Mouse (Mus musculus) myocyte (in vitro differentiated cells): ENCODE data around the gene Cdh15.

Source experiments
- CEBPB ChIP-seq: IDR thresholded peaks from 2 replicates; pipeline ENCODE4 v1.6.1; 2011; ENCODE audit warnings: mild to moderate bottlenecking, moderate library complexity; ENCODE audit not compliant: poor library complexity, insufficient read depth, severe bottlenecking
- E2F4 ChIP-seq: IDR thresholded peaks from one replicate; pipeline ENCODE4 v1.6.1; 2011; ENCODE audit warnings: mild to moderate bottlenecking, control low read depth, moderate library complexity; ENCODE audit not compliant: insufficient read depth
- MAX ChIP-seq: IDR thresholded peaks from one replicate; pipeline ENCODE4 v1.6.1; 2011; ENCODE audit warnings: low read depth, mild to moderate bottlenecking, control low read depth
- MYOD1 ChIP-seq, 3 experiments: IDR thresholded peaks; one replicate each; pipeline ENCODE4 v1.6.1; 2011; ENCODE audit warnings: control low read depth in 2 of 3, low read depth in 2 of 3, mild to moderate bottlenecking in 2 of 3, moderate library complexity in 1 of 3; ENCODE audit not compliant: insufficient read length in 2 of 3, control insufficient read depth in 1 of 3
- MYOG ChIP-seq, 3 experiments: IDR thresholded peaks; one replicate each; pipeline ENCODE4 v1.6.1; 2011; ENCODE audit warnings: control low read depth in 2 of 3, low read depth in 2 of 3, mild to moderate bottlenecking in 2 of 3; ENCODE audit not compliant: insufficient read length in 2 of 3, control insufficient read depth in 1 of 3, insufficient read depth in 1 of 3
- POLR2A ChIP-seq: IDR thresholded peaks from one replicate; pipeline ENCODE4 v1.6.1; 2011; ENCODE audit warnings: low read depth, mild to moderate bottlenecking, control low read depth, moderate library complexity; ENCODE audit not compliant: insufficient read length
- POLR2AphosphoS2 ChIP-seq: IDR thresholded peaks from one replicate; pipeline ENCODE4 v1.6.1; 2011; ENCODE audit warnings: low read depth, control low read depth; ENCODE audit not compliant: insufficient read length
- REST ChIP-seq: IDR thresholded peaks from one replicate; pipeline ENCODE4 v1.6.1; 2011; ENCODE audit warnings: mild to moderate bottlenecking, control low read depth, moderate library complexity; ENCODE audit not compliant: insufficient read depth, insufficient read length
- SRF ChIP-seq: IDR thresholded peaks from one replicate; pipeline ENCODE4 v1.6.1; 2011; ENCODE audit warnings: low read depth; ENCODE audit not compliant: control insufficient read depth, insufficient read length
- TCF12 ChIP-seq: IDR thresholded peaks from one replicate; pipeline ENCODE4 v1.6.1; 2011; ENCODE audit warnings: mild to moderate bottlenecking, control low read depth; ENCODE audit not compliant: poor library complexity, insufficient read depth, severe bottlenecking
- TCF3 ChIP-seq: IDR thresholded peaks from one replicate; pipeline ENCODE4 v1.6.1; 2011; ENCODE audit warnings: low read depth, control low read depth; ENCODE audit not compliant: insufficient read length
- USF1 ChIP-seq: IDR thresholded peaks from one replicate; pipeline ENCODE4 v1.6.1; 2011; ENCODE audit warnings: low read depth, mild to moderate bottlenecking, control low read depth, moderate library complexity

- no peak for TF ChIP-seq CEBPB
- TF ChIP-seq E2F4: no peak
- TF ChIP-seq POLR2A: peak; percentile 96
- TF ChIP-seq TCF3: peak; percentile 100
- TF ChIP-seq MYOD1 (IDR thresholded peaks at IDR 0.05; ENCODE audit: control insufficient read depth in 1 of 3, insufficient read length in 2 of 3, low read depth in 2 of 3): peak; percentile 99 to 100 (median 100)
- peak; percentile 97 for TF ChIP-seq TCF12
- peak; percentile 96 for TF ChIP-seq POLR2AphosphoS2
- TF ChIP-seq USF1: no peak
- peak; percentile 99 to 100 (median 99) for TF ChIP-seq MYOG (IDR thresholded peaks at IDR 0.05; ENCODE audit: control insufficient read depth in 1 of 3, insufficient read depth in 1 of 3, insufficient read length in 2 of 3, low read depth in 2 of 3)
- peak; percentile 73 for TF ChIP-seq SRF
- no peak for TF ChIP-seq MAX
- no peak for TF ChIP-seq REST
Measured at GRCm38 (mm10) chr8:122850641-122851240, 3.0 kb downstream of the Cdh15 start.
